18 mouse cellular contexts compared by ENCODE assay signal in genomic region chr13:69770538-69771456, GRCm38 (mm10). TPM values are rescaled to one million over a fixed set of nuclear protein-coding genes. Genes with fewer than 3 reads are reported as not detected.
DNase-seq lines count a peak whose midpoint lies in the region; ATAC-seq and TF ChIP-seq lines count a peak whose summit lies in the region.
"Had no signal": no experiment of that assay in that cellular context is flagged by ENCODE, and none has a peak within 500 bp of the region (broad histone marks: within the 10 kb centered on the region; RNA-seq: fewer than 3 reads in every experiment).

No protein-coding gene starts in this region.

- WGBS in forebrain, embryonic 14.5 days: 74% methylated on average over 12 of the region's 12 CpGs
- WGBS in forebrain, embryonic 11.5 days: 87% methylated on average over 12 of the region's 12 CpGs
- 75% methylated on average over 12 of the region's 12 CpGs for WGBS in neural tube, embryonic 13.5 days
- 68% methylated on average over 12 of the region's 12 CpGs for WGBS in forebrain, postnatal 0 days

- no peak overlapping the region for H3K4me2 ChIP-seq in forebrain, embryonic 14.5 days (ENCODE audit: low read length)
- H3K4me2 ChIP-seq in forebrain, embryonic 11.5 days (ENCODE audit: low read depth, low read length, severe bottlenecking): no peak overlapping the region
- H3K4me2 ChIP-seq in neural tube, embryonic 13.5 days: no peak overlapping the region
- H3K4me2 ChIP-seq in forebrain, postnatal 0 days (ENCODE audit: low read depth): no peak overlapping the region
- H3K4me2 ChIP-seq: heart, embryonic 13.5 days; liver, embryonic 13.5 days had no signal

- TF ChIP-seq CTCF in forebrain, postnatal 0 days (IDR thresholded peaks at IDR 0.05; ENCODE audit: low read depth): no peak

- no peaks in the 10 kb centered on the region for H3K4me1 ChIP-seq in forebrain, embryonic 14.5 days (ENCODE audit: control insufficient read depth, insufficient read depth, low read length)
- H3K4me1 ChIP-seq in forebrain, embryonic 11.5 days (replicated peaks; ENCODE audit: control insufficient read depth, insufficient read depth, low read length): no peaks in the 10 kb centered on the region
- no peaks in the 10 kb centered on the region for H3K4me1 ChIP-seq in neural tube, embryonic 13.5 days (replicated peaks)
- H3K4me1 ChIP-seq in forebrain, postnatal 0 days (ENCODE audit: insufficient read depth): no peaks in the 10 kb centered on the region
- H3K4me1 ChIP-seq: heart, embryonic 13.5 days; liver, embryonic 13.5 days had no signal

- no peak overlapping the region for H3K9ac ChIP-seq in forebrain, embryonic 14.5 days (ENCODE audit: low read length)
- no peak overlapping the region for H3K9ac ChIP-seq in forebrain, embryonic 11.5 days (ENCODE audit: low read length)
- no peak overlapping the region for H3K9ac ChIP-seq in neural tube, embryonic 13.5 days
- H3K9ac ChIP-seq in forebrain, postnatal 0 days: no peak overlapping the region
- H3K9ac ChIP-seq: heart, embryonic 13.5 days; liver, embryonic 13.5 days had no signal

- peak; percentile 42 for ATAC-seq in forebrain, embryonic 14.5 days
- no peak for ATAC-seq in forebrain, embryonic 11.5 days (replicated peaks; ENCODE audit: low FRiP score)
- 0 out of 2 replicates have a peak, but pooled peaks have one; percentile 32 for ATAC-seq in neural tube, embryonic 13.5 days (ENCODE audit: low read depth)
- ATAC-seq in forebrain, postnatal 0 days: peak; percentile 78
- ATAC-seq in megakaryocyte, adult 5-6 weeks (ENCODE audit: poor library complexity, severe bottlenecking): no peak

- no peaks in the 10 kb centered on the region for H3K27me3 ChIP-seq in forebrain, embryonic 14.5 days (replicated peaks; ENCODE audit: control insufficient read depth, insufficient read depth, low read length)
- H3K27me3 ChIP-seq in forebrain, embryonic 11.5 days (ENCODE audit: control insufficient read depth, insufficient read depth, low read length): no peaks in the 10 kb centered on the region
- H3K27me3 ChIP-seq in neural tube, embryonic 13.5 days: no peaks in the 10 kb centered on the region
- no peaks in the 10 kb centered on the region for H3K27me3 ChIP-seq in forebrain, postnatal 0 days (ENCODE audit: insufficient read depth, low read length)
- H3K27me3 ChIP-seq: heart, embryonic 13.5 days; liver, embryonic 13.5 days had no signal

- DNase-seq in forebrain, embryonic 14.5 days (ENCODE audit: low spot score): peak; percentile 35
- DNase-seq in forebrain, embryonic 11.5 days (ENCODE audit: low spot score): no peak
- no peak for DNase-seq in neural tube, embryonic 10.5 days (ENCODE audit: extremely low spot score, low spot score)
- DNase-seq in forebrain, postnatal 0 days: no peak
- DNase-seq in ovary, postnatal 10 days (ENCODE audit: low spot score): no peak
- no peak for DNase-seq in embryo, embryonic 10 days (ENCODE audit: low spot score)
- DNase-seq: cerebellum, postnatal 10 days; gastrocnemius, postnatal 25 days; kidney, adult 9 months; liver, embryonic 13.5 days; lung, postnatal 36 days; spleen, adult 18-20 months had no signal

- H3K9me3 ChIP-seq in forebrain, embryonic 14.5 days (replicated peaks; ENCODE audit: control insufficient read depth, low read length): no peaks in the 10 kb centered on the region
- H3K9me3 ChIP-seq in forebrain, embryonic 11.5 days (ENCODE audit: control insufficient read depth, low read length): no peaks in the 10 kb centered on the region
- no peaks in the 10 kb centered on the region for H3K9me3 ChIP-seq in neural tube, embryonic 13.5 days
- no peaks in the 10 kb centered on the region for H3K9me3 ChIP-seq in forebrain, postnatal 0 days (ENCODE audit: low read length)

- no peaks in the 10 kb centered on the region for H3K36me3 ChIP-seq in forebrain, embryonic 14.5 days (ENCODE audit: control insufficient read depth, insufficient read depth, low read length)
- H3K36me3 ChIP-seq in forebrain, embryonic 11.5 days (ENCODE audit: control insufficient read depth, insufficient read depth, low read length): no peaks in the 10 kb centered on the region
- no peaks in the 10 kb centered on the region for H3K36me3 ChIP-seq in neural tube, embryonic 13.5 days
- H3K36me3 ChIP-seq in forebrain, postnatal 0 days (ENCODE audit: insufficient read depth): no peaks in the 10 kb centered on the region
- H3K36me3 ChIP-seq: heart, embryonic 13.5 days; liver, embryonic 13.5 days had no signal

- H3K27ac ChIP-seq in forebrain, embryonic 14.5 days (ENCODE audit: low read depth, low read length): 0 out of 2 replicates have a peak overlapping the region, but pooled peaks have one; percentile 9
- H3K27ac ChIP-seq in forebrain, embryonic 11.5 days (ENCODE audit: low read depth, low read length): no peak overlapping the region
- peak overlapping the region; percentile 54; the same call in 1 of the 2 replicates for H3K27ac ChIP-seq in neural tube, embryonic 13.5 days (replicated peaks)
- H3K27ac ChIP-seq in forebrain, postnatal 0 days (ENCODE audit: low read depth, low read length): no peak overlapping the region
- H3K27ac ChIP-seq: heart, embryonic 13.5 days; liver, embryonic 13.5 days; stomach, postnatal 0 days had no signal

- H3K4me3 ChIP-seq in forebrain, embryonic 14.5 days (ENCODE audit: low read depth, low read length): no peak overlapping the region
- H3K4me3 ChIP-seq in forebrain, embryonic 11.5 days (ENCODE audit: low read depth, low read length): no peak overlapping the region
- no peak overlapping the region for H3K4me3 ChIP-seq in neural tube, embryonic 13.5 days
- no peak overlapping the region for H3K4me3 ChIP-seq in forebrain, postnatal 0 days (ENCODE audit: low read depth, low read length)
- H3K4me3 ChIP-seq: erythroblast, embryonic 14.5 days; heart, embryonic 13.5 days; liver, embryonic 13.5 days had no signal

RNA-seq across cellular contexts. Expression of gene Ube2ql1, which starts 31.1 kb away (rescaled TPM):
- 31.7 and 35.4 TPM in 2 replicates for polyA plus RNA-seq in forebrain, embryonic 14.5 days (2014; fragmentation: Nextera tagmentation; extraction: Ambion mirVana)
- 3.0 and 3.6 TPM in 2 replicates for polyA plus RNA-seq in forebrain, embryonic 11.5 days (2014; fragmentation: Nextera tagmentation; extraction: Ambion mirVana)
- 38.6 and 43.3 TPM in 2 replicates for polyA plus RNA-seq in neural tube, embryonic 13.5 days (2015; fragmentation: Nextera tagmentation; extraction: Ambion mirVana)
- total RNA-seq in forebrain, postnatal 0 days (2014; rRNA removed): 120 and 129 TPM in 2 replicates
- polyA plus RNA-seq in forebrain, postnatal 0 days (2015; fragmentation: Nextera tagmentation; extraction: Ambion mirVana): 22.2 and 25.6 TPM in 2 replicates
- total RNA-seq in megakaryocyte, adult 5-6 weeks (2015): not detected in 2 replicates
- not detected in 2 replicates for total RNA-seq in megakaryocyte, adult 5-6 weeks (2017)
- total RNA-seq: MEL had no signal
- polyA plus RNA-seq: erythroblast, embryonic 14.5 days had no signal

RNA-seq across cellular contexts. Expression of gene Med10, which starts 31.4 kb away (rescaled TPM):
- 180 and 181 TPM in 2 replicates for polyA plus RNA-seq in forebrain, embryonic 14.5 days (2014; fragmentation: Nextera tagmentation; extraction: Ambion mirVana)
- polyA plus RNA-seq in forebrain, embryonic 11.5 days (2014; fragmentation: Nextera tagmentation; extraction: Ambion mirVana): 163 and 180 TPM in 2 replicates
- 203 and 209 TPM in 2 replicates for polyA plus RNA-seq in neural tube, embryonic 13.5 days (2015; fragmentation: Nextera tagmentation; extraction: Ambion mirVana)
- total RNA-seq in forebrain, postnatal 0 days (2014; rRNA removed): 58.5 and 77.2 TPM in 2 replicates
- 174 and 194 TPM in 2 replicates for polyA plus RNA-seq in forebrain, postnatal 0 days (2015; fragmentation: Nextera tagmentation; extraction: Ambion mirVana)
- 52.2 and 52.3 TPM in 2 replicates for total RNA-seq in megakaryocyte, adult 5-6 weeks (2015)
- total RNA-seq in megakaryocyte, adult 5-6 weeks (2017): 67.8 and 102 TPM in 2 replicates

Comparison
In these comparisons a context has a peak if more than half of its experiments do, and no peak if none do; other contexts are left out.
1. ATAC-seq: peak in forebrain, embryonic 14.5 days (single experiment), neural tube, embryonic 13.5 days (single experiment) and forebrain, postnatal 0 days (single experiment); none in forebrain, embryonic 11.5 days (single experiment) and megakaryocyte, adult 5-6 weeks (single experiment).
2. H3K27ac ChIP-seq: peak in forebrain, embryonic 14.5 days (single experiment) and neural tube, embryonic 13.5 days (single experiment); none in forebrain, embryonic 11.5 days (single experiment) and forebrain, postnatal 0 days (single experiment).